19 mouse cellular contexts compared by ENCODE assay signal in genomic region chr16:91593262-91593661, GRCm38 (mm10). TPM values are rescaled to one million over a fixed set of nuclear protein-coding genes. Genes with fewer than 3 reads are reported as not detected.
DNase-seq lines count a peak whose midpoint lies in the region; ATAC-seq and TF ChIP-seq lines count a peak whose summit lies in the region.
"Had no signal": no experiment of that assay in that cellular context is flagged by ENCODE, and none has a peak within 500 bp of the region (broad histone marks: within the 10 kb centered on the region; RNA-seq: fewer than 3 reads in every experiment).

No protein-coding gene starts in this region.

- H3K79me2 ChIP-seq in MEL (ENCODE audit: control insufficient read depth, insufficient read depth, low read length, poor library complexity), result no peaks in the 10 kb centered on the region; the same call in 1 of the 2 replicates

- ATAC-seq in forebrain, embryonic 12.5 days (ENCODE audit: low FRiP score), result no peak
- ATAC-seq in forebrain, embryonic 14.5 days, result no peak
- ATAC-seq in activated CD4-positive, CD25-positive, alpha-beta regulatory T cell, adult 4 months, result no peak
- ATAC-seq: forebrain, postnatal 0 days; inflammation-experienced regulatory T-cells, adult 6 months had no signal

- H3K4me2 ChIP-seq in forebrain, embryonic 12.5 days, result no peak overlapping the region
- no peak overlapping the region for H3K4me2 ChIP-seq in forebrain, embryonic 14.5 days (ENCODE audit: low read length)
- H3K4me2 ChIP-seq: embryonic facial prominence, embryonic 12.5 days; heart, embryonic 13.5 days; hindbrain, embryonic 15.5 days had no signal

- no peak for TF ChIP-seq EP300 in MEL (IDR thresholded peaks at IDR 0.05; ENCODE audit: low read depth in 1 of 2, low read length in 2 of 2)

- no peak overlapping the region for H3K4me3 ChIP-seq in forebrain, embryonic 12.5 days (replicated peaks)
- H3K4me3 ChIP-seq in forebrain, embryonic 14.5 days (ENCODE audit: low read depth, low read length), result no peak overlapping the region
- no peak overlapping the region for H3K4me3 ChIP-seq in MEL (ENCODE audit: control insufficient read depth in 1 of 2, insufficient read depth in 1 of 2, low read depth in 2 of 2, low read length in 2 of 2)
- H3K4me3 ChIP-seq: embryonic facial prominence, embryonic 12.5 days; heart, embryonic 13.5 days; hindbrain, embryonic 15.5 days had no signal

- H3K36me3 ChIP-seq in forebrain, embryonic 12.5 days (replicated peaks), result no peaks in the 10 kb centered on the region
- no peaks in the 10 kb centered on the region for H3K36me3 ChIP-seq in forebrain, embryonic 14.5 days (ENCODE audit: control insufficient read depth, insufficient read depth, low read length)
- no peaks in the 10 kb centered on the region for H3K36me3 ChIP-seq in MEL (ENCODE audit: control insufficient read depth in 1 of 2, insufficient read depth in 2 of 2, low read length in 2 of 2)
- H3K36me3 ChIP-seq: embryonic facial prominence, embryonic 12.5 days; hindbrain, embryonic 15.5 days had no signal

- H3K27ac ChIP-seq in forebrain, embryonic 12.5 days, result no peak overlapping the region
- H3K27ac ChIP-seq in forebrain, embryonic 14.5 days (ENCODE audit: low read depth, low read length), result no peak overlapping the region
- H3K27ac ChIP-seq in MEL (ENCODE audit: control insufficient read depth, low read depth, low read length), result no peak overlapping the region
- H3K27ac ChIP-seq: embryonic facial prominence, embryonic 12.5 days; heart, embryonic 13.5 days; hindbrain, embryonic 15.5 days had no signal

- no peaks in the 10 kb centered on the region for H3K27me3 ChIP-seq in forebrain, embryonic 12.5 days
- no peaks in the 10 kb centered on the region for H3K27me3 ChIP-seq in forebrain, embryonic 14.5 days (replicated peaks; ENCODE audit: control insufficient read depth, insufficient read depth, low read length)
- H3K27me3 ChIP-seq in MEL (ENCODE audit: control insufficient read depth in 1 of 2, insufficient read depth in 2 of 2, low read length in 2 of 2), result no peaks in the 10 kb centered on the region
- H3K27me3 ChIP-seq: embryonic facial prominence, embryonic 12.5 days; hindbrain, embryonic 15.5 days had no signal

- DNase-seq in forebrain, embryonic 14.5 days (ENCODE audit: low spot score), result no peak
- peak; percentile 42 for DNase-seq in CD4-positive helper T cell, adult 2 months (ENCODE audit: low read depth, low spot score)
- peak; percentile 19 for DNase-seq in MEL (ENCODE audit: low read depth, low spot score)
- DNase-seq in thymus, postnatal 14 days, result peak; percentile 52
- DNase-seq in yolk sac, embryonic 10.5 days (ENCODE audit: low spot score), result no peak
- DNase-seq in ovary, postnatal 10 days (ENCODE audit: low spot score), result no peak
- DNase-seq: adrenal gland, postnatal 14 days; cerebellum, adult 11-12 months; cerebellum, adult 9-10 months; forebrain, postnatal 0 days; gastrocnemius, postnatal 25 days; heart, adult 11 months; heart, postnatal 36 days had no signal

- no peak for TF ChIP-seq POLR2A in MEL (IDR thresholded peaks at IDR 0.05; ENCODE audit: control insufficient read depth in 1 of 2, insufficient read depth in 1 of 2, low read depth in 1 of 2, low read length in 2 of 2, poor library complexity in 1 of 2)

- peaks cover 6% of the 10 kb centered on the region for H3K4me1 ChIP-seq in forebrain, embryonic 12.5 days
- peaks cover 8% of the 10 kb centered on the region; the same call in 1 of the 2 replicates for H3K4me1 ChIP-seq in forebrain, embryonic 14.5 days (ENCODE audit: control insufficient read depth, insufficient read depth, low read length)
- no peaks in the 10 kb centered on the region for H3K4me1 ChIP-seq in MEL (ENCODE audit: control insufficient read depth in 1 of 2, insufficient read depth in 2 of 2, low read length in 2 of 2)

- TF ChIP-seq RAD21 in MEL (IDR thresholded peaks at IDR 0.05; ENCODE audit: low read depth, low read length), result no peak

- no peak for TF ChIP-seq CTCF in MEL (IDR thresholded peaks at IDR 0.05 in 2 of 3, conservative IDR thresholded peaks at IDR 0.05 in 1 of 3; ENCODE audit: control insufficient read depth in 1 of 3, insufficient read depth in 1 of 3, low read depth in 2 of 3, low read length in 3 of 3, poor library complexity in 1 of 3, severe bottlenecking in 1 of 3)

- H3K9me3 ChIP-seq in forebrain, embryonic 12.5 days, result no peaks in the 10 kb centered on the region
- H3K9me3 ChIP-seq in forebrain, embryonic 14.5 days (replicated peaks; ENCODE audit: control insufficient read depth, low read length), result no peaks in the 10 kb centered on the region
- H3K9me3 ChIP-seq in MEL (replicated peaks; ENCODE audit: insufficient read depth, low read length), result no peaks in the 10 kb centered on the region
- H3K9me3 ChIP-seq: embryonic facial prominence, embryonic 12.5 days; heart, embryonic 13.5 days; hindbrain, embryonic 15.5 days had no signal

- 89% methylated on average over 3 of the region's 3 CpGs for WGBS in forebrain, embryonic 12.5 days
- WGBS in forebrain, embryonic 14.5 days, result 89% methylated on average over 3 of the region's 3 CpGs

- peak overlapping the region; percentile 7; the same call in 1 of the 2 replicates for H3K9ac ChIP-seq in forebrain, embryonic 12.5 days
- no peak overlapping the region for H3K9ac ChIP-seq in forebrain, embryonic 14.5 days (ENCODE audit: low read length)
- H3K9ac ChIP-seq in MEL (ENCODE audit: control insufficient read depth, low read depth, low read length, poor library complexity, severe bottlenecking), result no peak overlapping the region
- H3K9ac ChIP-seq: embryonic facial prominence, embryonic 12.5 days; forebrain, postnatal 0 days; heart, embryonic 13.5 days; hindbrain, embryonic 15.5 days had no signal

TF ChIP-seq in MEL, 35 proteins besides CTCF, POLR2A, EP300 and RAD21:
- TF ChIP-seq ZNF384 (IDR thresholded peaks at IDR 0.05; ENCODE audit: low read depth, low read length), result peak; percentile 90
- TF ChIP-seq GATA1 (IDR thresholded peaks at IDR 0.05; ENCODE audit: low read depth, low read length), result no peak
TF ChIP-seq in MEL: peak in this region for 1.

RNA-seq across cellular contexts. Expression of gene Tmem50b, which starts 4.3 kb away (rescaled TPM):
- polyA plus RNA-seq in forebrain, embryonic 12.5 days (2016; fragmentation: Nextera tagmentation; extraction: Ambion mirVana), result 38.7 and 41.2 TPM in 2 replicates
- 105 and 111 TPM in 2 replicates for polyA plus RNA-seq in forebrain, embryonic 14.5 days (2014; fragmentation: Nextera tagmentation; extraction: Ambion mirVana)
- 2.6 and 2.9 TPM in 2 replicates for total RNA-seq in MEL (2012; rRNA removed)
- 1 to 10 TPM in 1 of 2 experiments, not detected in 1; 9.5 TPM for polyA plus RNA-seq in MEL (2012; ENCODE audit: insufficient read depth in 1 of 2, insufficient read length in 2 of 2, low read depth in 1 of 2, low replicate concordance in 2 of 2, missing spikeins in 1 of 2)
- 10 to 100 TPM; 34.6 to 38.3 TPM for polyA plus RNA-seq in activated CD4-positive, CD25-positive, alpha-beta regulatory T cell, adult 4 months (2017; shearing (Covaris generic))

RNA-seq across cellular contexts. Expression of gene Dnajc28, which starts 25.6 kb away (rescaled TPM):
- 5.3 and 5.4 TPM in 2 replicates for polyA plus RNA-seq in forebrain, embryonic 12.5 days (2016; fragmentation: Nextera tagmentation; extraction: Ambion mirVana)
- 7.2 and 8.4 TPM in 2 replicates for polyA plus RNA-seq in forebrain, embryonic 14.5 days (2014; fragmentation: Nextera tagmentation; extraction: Ambion mirVana)
- 0.85 and 1.2 TPM in 2 replicates for total RNA-seq in MEL (2012; rRNA removed)
- polyA plus RNA-seq in MEL (2012; ENCODE audit: insufficient read depth in 1 of 2, insufficient read length in 2 of 2, low read depth in 1 of 2, low replicate concordance in 2 of 2, missing spikeins in 1 of 2), result 1 to 10 TPM in 1 of 2 experiments, not detected in 1; 1.9 TPM
- 1 to 10 TPM in 1 of 2 experiments, under 1 TPM in 1; 0.79 to 2.3 TPM for polyA plus RNA-seq in activated CD4-positive, CD25-positive, alpha-beta regulatory T cell, adult 4 months (2017; shearing (Covaris generic))

RNA-seq across cellular contexts. Expression of gene Ifngr2, which starts 46.4 kb away (rescaled TPM):
- 27.9 and 31.9 TPM in 2 replicates for polyA plus RNA-seq in forebrain, embryonic 12.5 days (2016; fragmentation: Nextera tagmentation; extraction: Ambion mirVana)
- polyA plus RNA-seq in forebrain, embryonic 14.5 days (2014; fragmentation: Nextera tagmentation; extraction: Ambion mirVana), result 77.3 and 100 TPM in 2 replicates
- total RNA-seq in MEL (2012; rRNA removed), result 2.8 and 4.1 TPM in 2 replicates
- polyA plus RNA-seq in MEL (2012; ENCODE audit: insufficient read depth in 1 of 2, insufficient read length in 2 of 2, low read depth in 1 of 2, low replicate concordance in 2 of 2, missing spikeins in 1 of 2), result 10 to 100 TPM in 1 of 2 experiments, not detected in 1; 11.0 TPM
- polyA plus RNA-seq in activated CD4-positive, CD25-positive, alpha-beta regulatory T cell, adult 4 months (2017; shearing (Covaris generic)), result 10 to 100 TPM; 19.8 to 20.6 TPM

RNA-seq across cellular contexts. Expression of gene Gart, which starts 53.5 kb away (rescaled TPM):
- 118 and 124 TPM in 2 replicates for polyA plus RNA-seq in forebrain, embryonic 12.5 days (2016; fragmentation: Nextera tagmentation; extraction: Ambion mirVana)
- polyA plus RNA-seq in forebrain, embryonic 14.5 days (2014; fragmentation: Nextera tagmentation; extraction: Ambion mirVana), result 64.9 and 66.7 TPM in 2 replicates
- total RNA-seq in MEL (2012; rRNA removed), result 400 and 417 TPM in 2 replicates
- polyA plus RNA-seq in MEL (2012; ENCODE audit: insufficient read depth in 1 of 2, insufficient read length in 2 of 2, low read depth in 1 of 2, low replicate concordance in 2 of 2, missing spikeins in 1 of 2), result 100 to 1,000 TPM in 1 of 2 experiments, 10 to 100 TPM in 1; 94.0 to 509 TPM
- 10 to 100 TPM; 57.7 to 59.6 TPM for polyA plus RNA-seq in activated CD4-positive, CD25-positive, alpha-beta regulatory T cell, adult 4 months (2017; shearing (Covaris generic))

RNA-seq across cellular contexts. Expression of gene Son, which starts 54.0 kb away (rescaled TPM):
- polyA plus RNA-seq in forebrain, embryonic 12.5 days (2016; fragmentation: Nextera tagmentation; extraction: Ambion mirVana), result 165 and 167 TPM in 2 replicates
- polyA plus RNA-seq in forebrain, embryonic 14.5 days (2014; fragmentation: Nextera tagmentation; extraction: Ambion mirVana), result 126 and 131 TPM in 2 replicates
- 93.6 and 102 TPM in 2 replicates for total RNA-seq in MEL (2012; rRNA removed)
- polyA plus RNA-seq in MEL (2012; ENCODE audit: insufficient read depth in 1 of 2, insufficient read length in 2 of 2, low read depth in 1 of 2, low replicate concordance in 2 of 2, missing spikeins in 1 of 2), result 100 to 1,000 TPM; 157 to 182 TPM
- 100 to 1,000 TPM; 119 to 186 TPM for polyA plus RNA-seq in activated CD4-positive, CD25-positive, alpha-beta regulatory T cell, adult 4 months (2017; shearing (Covaris generic))

Comparison
In these comparisons a context has a peak if more than half of its experiments do, and no peak if none do; other contexts are left out.
1. DNase-seq: peak in CD4-positive helper T cell, adult 2 months (single experiment), MEL (single experiment) and thymus, postnatal 14 days (single experiment); none in forebrain, embryonic 14.5 days (single experiment), yolk sac, embryonic 10.5 days (single experiment) and ovary, postnatal 10 days (single experiment).